Mouse (Mus musculus): ENCODE measurements around the gene Fank1.

Fank1 gene

GRCm38 (mm10) chr7:133768027-133768426 is 8.6 kb upstream of the Fank1 start:
- no peak for DNase-seq (ENCODE audit: low read depth, low spot score)

GRCm38 (mm10) chr7:133768517-133768916 is 8.1 kb upstream of the Fank1 start:
- no peak for DNase-seq (ENCODE audit: low read depth, low spot score)

GRCm38 (mm10) chr7:133775179-133775578 is 1.5 kb upstream of the Fank1 start:
- DNase-seq (ENCODE audit: low read depth, low spot score): no peak

GRCm38 (mm10) chr7:133775796-133776625 is 650 bp upstream of the Fank1 start:
- DNase-seq (ENCODE audit: low read depth, low spot score): no peak

GRCm38 (mm10) chr7:133781583-133781982 is 4.9 kb downstream of the Fank1 start:
- no peak for DNase-seq (ENCODE audit: low read depth, low spot score)

- DNase-seq (ENCODE audit: low read depth, low spot score): no peak
Observed at GRCm38 (mm10) chr7:133781991-133782390, 5.3 kb downstream of the Fank1 start.

GRCm38 (mm10) chr7:133782717-133783435 is 6.2 kb downstream of the Fank1 start, which contains the start of gene Dhx32:
Gene Dhx32 (minus strand): TSS chr7:133782726.
- peak; percentile 75 for DNase-seq (ENCODE audit: low read depth, low spot score)

GRCm38 (mm10) chr7:133787571-133787970 is 10.9 kb downstream of the Fank1 start:
- no peak for DNase-seq (ENCODE audit: low read depth, low spot score)

GRCm38 (mm10) chr7:133788147-133788546 is 11.5 kb downstream of the Fank1 start:
- DNase-seq (ENCODE audit: low read depth, low spot score): no peak

- no peak for DNase-seq (ENCODE audit: low read depth, low spot score)
Observed at GRCm38 (mm10) chr7:133790171-133790570, 13.5 kb downstream of the Fank1 start.

- DNase-seq (ENCODE audit: low read depth, low spot score): no peak
Observed at GRCm38 (mm10) chr7:133790608-133791229, 14.1 kb downstream of the Fank1 start.

GRCm38 (mm10) chr7:133792771-133793170 is 16.1 kb downstream of the Fank1 start:
- no peak for DNase-seq (ENCODE audit: low read depth, low spot score)

- DNase-seq (ENCODE audit: low read depth, low spot score): no peak
Observed at GRCm38 (mm10) chr7:133793248-133794131, 16.8 kb downstream of the Fank1 start.

GRCm38 (mm10) chr7:133794720-133795119 is 18.1 kb downstream of the Fank1 start:
- DNase-seq (ENCODE audit: low read depth, low spot score): no peak

- no peak for DNase-seq (ENCODE audit: low read depth, low spot score)
Observed at GRCm38 (mm10) chr7:133799928-133800327, 23.3 kb downstream of the Fank1 start.

GRCm38 (mm10) chr7:133801823-133802222 is 25.2 kb downstream of the Fank1 start:
- no peak for DNase-seq (ENCODE audit: low read depth, low spot score)

GRCm38 (mm10) chr7:133805614-133806175 is 29.0 kb downstream of the Fank1 start:
- DNase-seq (ENCODE audit: low read depth, low spot score): peak; percentile 57

GRCm38 (mm10) chr7:133812927-133813326 is 36.3 kb downstream of the Fank1 start:
- no peak for DNase-seq (ENCODE audit: low read depth, low spot score)

GRCm38 (mm10) chr7:133813331-133813730 is 36.7 kb downstream of the Fank1 start:
- no peak for DNase-seq (ENCODE audit: low read depth, low spot score)

- no peak for DNase-seq (ENCODE audit: low read depth, low spot score)
Observed at GRCm38 (mm10) chr7:133823751-133824150, 47.1 kb downstream of the Fank1 start.

- DNase-seq (ENCODE audit: low read depth, low spot score): no peak
Observed at GRCm38 (mm10) chr7:133824579-133824978, 47.9 kb downstream of the Fank1 start.

All from retina, postnatal 7 days (tissue).